ENCODE assay signal across 28 mouse cellular contexts in genomic region chr15:57061502-57061901, GRCm38 (mm10).
"Had no signal": no experiment of that assay in that cellular context is flagged by ENCODE, and none has a peak within 500 bp of the region (broad histone marks: within the 10 kb centered on the region; RNA-seq: fewer than 3 reads in every experiment).

No protein-coding gene starts in this region.

- ATAC-seq: hindbrain, embryonic 16.5 days; inflammation-experienced regulatory T-cells, adult 6 months; intestine, embryonic 15.5 days; intestine, postnatal 0 days had no signal

- H3K4me2 ChIP-seq: heart, embryonic 12.5 days; hindbrain, embryonic 12.5 days; hindbrain, embryonic 14.5 days; intestine, embryonic 15.5 days; limb, embryonic 12.5 days; liver, embryonic 11.5 days; liver, embryonic 13.5 days; liver, embryonic 15.5 days had no signal

- H3K27ac ChIP-seq: gastrocnemius, adult 2 months; heart, embryonic 10.5 days; hindbrain, embryonic 10.5 days; hindbrain, embryonic 12.5 days; hindbrain, embryonic 14.5 days; intestine, embryonic 15.5 days; layer of hippocampus, adult 2 months; left cerebral cortex, adult 2 months; limb, embryonic 10.5 days; limb, embryonic 12.5 days; liver, embryonic 13.5 days; liver, embryonic 15.5 days had no signal

- H3K9me3 ChIP-seq: heart, embryonic 10.5 days; heart, embryonic 12.5 days; hindbrain, embryonic 10.5 days; hindbrain, embryonic 12.5 days; intestine, embryonic 15.5 days; limb, embryonic 10.5 days; limb, embryonic 12.5 days; liver, embryonic 13.5 days; liver, embryonic 15.5 days had no signal

- H3K4me3 ChIP-seq: gastrocnemius, adult 2 months; heart, embryonic 10.5 days; heart, embryonic 12.5 days; hindbrain, embryonic 10.5 days; hindbrain, embryonic 12.5 days; intestine, embryonic 15.5 days; layer of hippocampus, adult 2 months; left cerebral cortex, adult 2 months; limb, embryonic 10.5 days; limb, embryonic 12.5 days; liver, embryonic 13.5 days; liver, embryonic 15.5 days had no signal

- DNase-seq: gastrocnemius, adult 2 months; gastrocnemius, postnatal 10 days; gastrocnemius, postnatal 25 days; heart, adult 18-20 months; heart, postnatal 10 days; heart, postnatal 4 days; kidney, adult 18-20 months; kidney, adult 8-10 months; kidney, postnatal 10 days; kidney, postnatal 25 days; kidney, postnatal 4 days; liver; liver, embryonic 13.5 days had no signal

- H3K9ac ChIP-seq: heart, embryonic 12.5 days; hindbrain, embryonic 12.5 days; hindbrain, embryonic 14.5 days; intestine, embryonic 15.5 days; limb, embryonic 12.5 days; liver, embryonic 13.5 days; liver, embryonic 15.5 days had no signal

- H3K4me1 ChIP-seq: heart, embryonic 10.5 days; heart, embryonic 12.5 days; hindbrain, embryonic 10.5 days; hindbrain, embryonic 12.5 days; intestine, embryonic 15.5 days; limb, embryonic 10.5 days; limb, embryonic 12.5 days; liver, embryonic 13.5 days; liver, embryonic 15.5 days had no signal

- H3K36me3 ChIP-seq: heart, embryonic 10.5 days; heart, embryonic 12.5 days; hindbrain, embryonic 10.5 days; hindbrain, embryonic 12.5 days; intestine, embryonic 15.5 days; limb, embryonic 10.5 days; limb, embryonic 12.5 days; liver, embryonic 13.5 days; liver, embryonic 15.5 days had no signal

- H3K27me3 ChIP-seq: heart, embryonic 12.5 days; hindbrain, embryonic 12.5 days; intestine, embryonic 15.5 days; limb, embryonic 12.5 days; liver, embryonic 13.5 days; liver, embryonic 15.5 days had no signal
